Mouse (Mus musculus): ENCODE results near the gene Spns3.

GRCm38 (mm10) chr11:72597780-72598179, 47.5 kb upstream of the Spns3 start:
- TF ChIP-seq POLR2A (IDR thresholded peaks at IDR 0.05; ENCODE audit: borderline replicate concordance, control insufficient read depth, low read depth, low read length) (no peak), CTCF (IDR thresholded peaks at IDR 0.05; ENCODE audit: control insufficient read depth, insufficient read depth, low read length) (no peak)

Data from bone marrow, adult 2 months (tissue).